Mouse (Mus musculus) C2C12 (cell line): Measurements from ENCODE around the gene Ldb1.

Experiments
- CEBPB ChIP-seq: IDR thresholded peaks from one replicate; pipeline ENCODE4 v1.6.1; 2011; ENCODE audit warnings: low read depth, mild to moderate bottlenecking, control low read depth, moderate library complexity
- CTCF ChIP-seq: IDR thresholded peaks from one replicate; pipeline ENCODE4 v1.5.1; 2011; ENCODE audit not compliant: control insufficient read depth, insufficient read depth, insufficient read length
- MYOD1 ChIP-seq: IDR thresholded peaks from one replicate; pipeline ENCODE4 v1.6.1; 2011; ENCODE audit warnings: low read depth; ENCODE audit not compliant: control insufficient read depth, insufficient read length

- TF ChIP-seq CTCF (no peak), CEBPB (no peak), MYOD1 (no peak)
Observed at GRCm38 (mm10) chr19:46049129-46049528, 4.1 kb upstream of the Ldb1 start.
